Mouse (Mus musculus) limb, embryonic 15.5 days (tissue): ENCODE measurements around the gene Atp6v0e2. TPM values are rescaled to one million over a fixed set of nuclear protein-coding genes. Genes with fewer than 3 reads are reported as not detected.

Experiments used
- ATAC-seq: fragments of 200-750 bp; cut with Nextera tagmentation; 2 replicates; pipeline ENCODE4 v1.8.0; 2017; ENCODE audit warnings: low read depth, moderate TSS enrichment; ENCODE audit not compliant: insufficient number of reproducible peaks, low FRiP score, low TSS enrichment
- H3K27ac ChIP-seq: fragments of 300-500 bp; sonication (generic); 2 replicates; pipeline ENCODE4 v1.5.1; 2015; ENCODE audit warnings: moderate library complexity, mild to moderate bottlenecking, inconsistent platforms
- H3K27me3 ChIP-seq: fragments of 300-500 bp; sonication (generic); 2 replicates; pipeline ENCODE4 v1.6.1; 2015; ENCODE audit warnings: inconsistent platforms
- H3K36me3 ChIP-seq: fragments of 300-500 bp; sonication (generic); 2 replicates; pipeline ENCODE4 v1.6.1; 2015; ENCODE audit warnings: inconsistent platforms
- H3K4me1 ChIP-seq: fragments of 300-500 bp; sonication (generic); 2 replicates; pipeline ENCODE4 v1.6.1; 2015; ENCODE audit warnings: inconsistent platforms
- H3K4me2 ChIP-seq: fragments of 300-500 bp; sonication (generic); 2 replicates; pipeline ENCODE4 v1.6.1; 2015; ENCODE audit warnings: mild to moderate bottlenecking, inconsistent platforms
- H3K4me3 ChIP-seq: fragments of 300-500 bp; sonication (generic); 2 replicates; pipeline ENCODE4 v1.5.1; 2015; ENCODE audit warnings: mild to moderate bottlenecking, inconsistent platforms
- H3K9ac ChIP-seq: fragments of 300-500 bp; sonication (generic); 2 replicates; pipeline ENCODE4 v1.6.1; 2015; ENCODE audit warnings: inconsistent platforms
- H3K9me3 ChIP-seq: fragments of 300-500 bp; sonication (generic); 2 replicates; pipeline ENCODE4 v1.6.1; 2016; ENCODE audit warnings: inconsistent platforms
- WGBS: fragments of 180-500 bp; shearing (Covaris S2); methylation state at CpG from one replicate; pipeline ENCODE4 v1.1.7; 2015; 5-methylcytosine and 5-hydroxymethylcytosine counted together
- polyA plus RNA-seq: library from polyadenylated mRNA; unstranded; fragments of >200 nt; fragmentation: Nextera tagmentation; extraction: Ambion mirVana; gene quantifications from 2 replicates; pipeline ENCODE4 v1.2.1, GENCODE M21; 2015

Atp6v0e2 gene
- polyA plus RNA-seq, 1 experiment from 2014 or later: 13.7 TPM

- H3K4me2 ChIP-seq: no peak overlapping the region
- no peaks in the 10 kb centered on the region for H3K9me3 ChIP-seq
- no peak for ATAC-seq
- H3K4me1 ChIP-seq: peaks cover 21% of the 10 kb centered on the region
- no peak overlapping the region for H3K27ac ChIP-seq
- H3K36me3 ChIP-seq: no peaks in the 10 kb centered on the region
- WGBS: 60% methylated on average over 3 of the region's 3 CpGs
- H3K4me3 ChIP-seq: no peak overlapping the region
- H3K27me3 ChIP-seq: no peaks in the 10 kb centered on the region
- H3K9ac ChIP-seq: no peak overlapping the region
These were observed 5.2 kb downstream of the Atp6v0e2 start for GRCm38 (mm10) chr6:48542631-48543030.

DNA sequence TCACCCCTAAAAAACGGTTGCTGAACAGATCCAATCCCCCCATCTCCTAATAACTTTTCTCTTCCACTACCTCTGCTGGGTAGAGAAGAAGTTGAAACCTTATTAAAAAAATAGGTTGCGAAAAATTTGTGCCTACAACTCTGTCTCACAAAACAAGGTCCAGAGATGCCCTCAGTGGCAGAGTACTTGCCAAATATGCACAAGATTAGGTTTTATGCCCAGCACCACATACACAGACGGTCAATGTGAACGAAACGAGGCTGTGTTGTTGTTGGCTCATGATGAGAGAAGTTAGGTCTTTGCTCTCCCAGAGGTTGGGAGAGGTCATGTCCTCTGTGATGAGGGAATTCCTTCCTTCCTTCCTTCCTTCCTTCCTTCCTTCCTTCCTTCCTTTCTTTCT, 7.8 kb downstream of the Atp6v0e2 start:
- H3K9me3 ChIP-seq: no peaks in the 10 kb centered on the region
- peaks cover 18% of the 10 kb centered on the region for H3K4me1 ChIP-seq
- H3K4me2 ChIP-seq: no peak overlapping the region
- no peaks in the 10 kb centered on the region for H3K27me3 ChIP-seq
- H3K9ac ChIP-seq: no peak overlapping the region
- H3K36me3 ChIP-seq: no peaks in the 10 kb centered on the region
- WGBS: 67% methylated on average over 5 of the region's 5 CpGs
- H3K27ac ChIP-seq: no peak overlapping the region
- no peak for ATAC-seq
- no peak overlapping the region for H3K4me3 ChIP-seq

DNA sequence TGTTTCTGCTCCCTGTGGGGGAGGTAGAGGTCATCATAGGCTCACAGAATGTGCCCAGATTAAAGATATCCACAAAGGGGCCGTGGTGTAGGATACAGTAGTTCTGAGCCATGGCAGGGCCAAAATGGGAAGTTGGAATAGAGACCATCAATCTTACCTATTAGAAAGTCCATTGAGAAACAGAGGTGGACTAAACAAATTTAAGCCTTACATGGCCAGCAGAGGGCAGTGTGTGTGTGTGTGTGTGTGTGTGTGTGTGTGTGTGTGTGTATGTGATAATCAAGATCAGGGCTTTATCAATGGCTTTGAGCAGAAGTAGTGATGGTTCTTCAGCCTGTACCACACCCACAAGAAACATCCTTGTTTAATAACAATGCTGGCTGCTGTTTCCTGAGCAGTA, 8.9 kb downstream of the Atp6v0e2 start:
- no peak overlapping the region for H3K4me2 ChIP-seq
- H3K9me3 ChIP-seq: no peaks in the 10 kb centered on the region
- peaks cover 15% of the 10 kb centered on the region for H3K4me1 ChIP-seq
- H3K27ac ChIP-seq: no peak overlapping the region
- no peaks in the 10 kb centered on the region for H3K27me3 ChIP-seq
- 63% methylated on average over 1 of the region's 1 CpGs for WGBS
- no peak overlapping the region for H3K9ac ChIP-seq
- H3K36me3 ChIP-seq: no peaks in the 10 kb centered on the region
- H3K4me3 ChIP-seq: no peak overlapping the region
- ATAC-seq: no peak

GRCm38 (mm10) chr6:48546858-48547257, 9.4 kb downstream of the Atp6v0e2 start:
- ATAC-seq: no peak
- Histone ChIP-seq H3K4me1 (peaks cover 9% of the 10 kb centered on the region), H3K9ac (no peak overlapping the region), H3K9me3 (no peaks in the 10 kb centered on the region), H3K27ac (no peak overlapping the region), H3K4me3 (no peak overlapping the region), H3K27me3 (no peaks in the 10 kb centered on the region), H3K4me2 (no peak overlapping the region), H3K36me3 (no peaks in the 10 kb centered on the region)
- 41% methylated on average over 4 of the region's 4 CpGs for WGBS

DNA sequence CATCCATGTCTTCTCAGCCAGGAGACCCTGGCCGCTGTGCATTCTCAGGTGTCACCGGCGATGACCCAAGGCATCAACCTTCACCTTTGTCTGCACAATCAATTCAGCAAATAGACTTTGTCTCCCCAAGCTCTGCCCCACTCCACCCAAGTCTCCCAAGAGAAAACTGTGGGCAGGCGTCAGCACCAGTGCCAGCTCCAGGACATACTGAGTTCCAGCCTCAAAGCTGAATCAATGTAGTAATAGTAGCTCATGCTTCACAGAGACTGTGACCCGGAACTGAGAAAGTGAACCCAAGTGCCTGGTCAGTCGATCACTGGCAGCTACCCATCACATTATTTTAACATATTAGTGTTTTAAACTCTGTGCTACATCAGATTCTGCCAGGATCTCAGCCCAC, 10.9 kb downstream of the Atp6v0e2 start:
- ATAC-seq: no peak
- Histone ChIP-seq H3K4me3 (no peak overlapping the region), H3K4me2 (no peak overlapping the region), H3K27me3 (no peaks in the 10 kb centered on the region), H3K36me3 (no peaks in the 10 kb centered on the region), H3K9me3 (no peaks in the 10 kb centered on the region), H3K4me1 (peaks cover 4% of the 10 kb centered on the region; the same call in 1 of the 2 replicates), H3K9ac (no peak overlapping the region), H3K27ac (no peak overlapping the region)
- 87% methylated on average over 6 of the region's 6 CpGs for WGBS

- Histone ChIP-seq H3K27ac (no peak overlapping the region), H3K27me3 (no peaks in the 10 kb centered on the region), H3K4me2 (no peak overlapping the region), H3K4me3 (no peak overlapping the region), H3K36me3 (no peaks in the 10 kb centered on the region; the same call in 1 of the 2 replicates), H3K4me1 (peaks cover 15% of the 10 kb centered on the region), H3K9me3 (no peaks in the 10 kb centered on the region), H3K9ac (no peak overlapping the region)
- 51% methylated on average over 4 of the region's 4 CpGs for WGBS
- ATAC-seq: no peak
These were observed 15.5 kb downstream of the Atp6v0e2 start for GRCm38 (mm10) chr6:48552918-48553317.

DNA sequence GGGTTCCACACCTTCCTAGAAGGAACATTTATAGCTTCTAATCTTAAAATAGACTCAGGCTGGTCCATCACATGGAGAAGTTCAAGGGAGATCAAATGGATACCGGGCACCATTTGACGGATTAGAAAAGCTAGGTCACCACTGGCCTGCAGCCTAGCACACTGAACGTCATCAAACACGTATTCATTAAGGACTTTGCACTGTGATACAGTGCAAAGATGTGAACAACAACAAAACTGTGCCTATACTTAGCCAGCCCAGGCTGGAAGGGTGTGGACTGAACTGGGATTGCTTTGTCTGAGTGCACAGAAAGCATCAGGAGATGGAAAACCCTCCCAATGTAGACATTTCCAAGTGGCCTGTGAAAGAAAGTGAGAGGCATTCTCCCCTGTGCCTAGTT, 16.4 kb downstream of the Atp6v0e2 start:
- Histone ChIP-seq H3K9me3 (no peaks in the 10 kb centered on the region), H3K27ac (peak overlapping the region; percentile 95), H3K9ac (peak overlapping the region; percentile 51), H3K4me1 (peaks cover 15% of the 10 kb centered on the region), H3K4me2 (peak overlapping the region; percentile 50), H3K36me3 (no peaks in the 10 kb centered on the region; the same call in 1 of the 2 replicates), H3K27me3 (no peaks in the 10 kb centered on the region), H3K4me3 (peak overlapping the region; percentile 58)
- no peak for ATAC-seq
- 88% methylated on average over 4 of the region's 4 CpGs for WGBS

DNA sequence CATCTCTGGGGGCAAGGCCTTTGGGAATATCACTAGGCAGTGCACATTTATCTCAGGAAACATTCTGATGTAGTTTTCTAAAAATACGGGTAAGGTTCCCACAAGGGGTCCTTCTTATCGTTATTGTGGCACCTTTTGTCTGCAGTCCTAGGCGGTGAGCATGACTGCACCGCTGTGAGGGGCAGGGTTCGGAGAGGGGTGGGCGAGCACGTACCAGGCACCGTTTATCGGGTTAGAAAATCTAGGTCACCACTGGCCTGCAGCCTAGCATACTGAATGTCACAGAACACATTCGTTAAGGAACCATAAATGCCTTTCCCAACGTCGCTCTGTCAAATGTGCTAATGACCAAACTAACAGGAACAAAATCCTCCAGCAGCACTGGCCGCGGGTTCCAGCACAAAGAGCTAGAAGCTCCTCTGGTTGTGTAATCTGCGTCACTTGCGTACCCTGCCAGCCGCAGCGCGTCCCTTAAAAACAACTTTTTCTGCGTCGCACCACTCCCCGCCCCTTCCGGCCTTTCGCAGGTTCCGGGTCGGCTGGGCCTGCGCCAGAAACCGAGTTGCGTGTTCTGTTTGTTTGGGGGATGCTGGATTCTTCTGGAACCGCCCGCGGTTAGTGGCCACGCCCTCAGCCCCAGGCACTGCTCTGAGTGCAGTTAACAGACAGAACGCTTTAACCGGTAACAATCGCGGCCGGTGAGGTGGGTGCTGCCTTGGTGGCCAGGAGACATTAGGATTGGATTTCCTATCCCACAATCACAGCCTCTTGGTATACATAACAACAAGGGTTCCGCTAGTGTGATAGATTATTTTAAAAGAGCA, 17.1 kb downstream of the Atp6v0e2 start, which contains the start of gene Lrrc61:
TSS of gene Lrrc61 (plus strand) at position 517 of the 824 bp plus-strand sequence.
- H3K9ac ChIP-seq: peak within 1 kb of the TSS; percentile 51
- ATAC-seq: peak; percentile 85
- H3K4me1 ChIP-seq: peaks cover 15% of the 10 kb centered on the region
- no peaks in the 10 kb centered on the region for H3K9me3 ChIP-seq
- peak within 1 kb of the TSS; percentile 58 for H3K4me3 ChIP-seq
- peak within 1 kb of the TSS; percentile 95 for H3K27ac ChIP-seq
- WGBS: under 1% methylated on average over 39 of the region's 39 CpGs
- no peaks in the 10 kb centered on the region for H3K27me3 ChIP-seq
- H3K4me2 ChIP-seq: peak within 1 kb of the TSS; percentile 50
- H3K36me3 ChIP-seq: no peaks in the 10 kb centered on the region; the same call in 1 of the 2 replicates

- H3K27ac ChIP-seq: peak overlapping the region; percentile 95
- H3K4me3 ChIP-seq: peak overlapping the region; percentile 58
- H3K36me3 ChIP-seq: peaks cover 1% of the 10 kb centered on the region; the same call in 1 of the 2 replicates
- H3K4me1 ChIP-seq: peaks cover 15% of the 10 kb centered on the region
- 25% methylated on average over 14 of the region's 14 CpGs for WGBS
- peak; percentile 83 for ATAC-seq
- peak overlapping the region; percentile 50 for H3K4me2 ChIP-seq
- H3K27me3 ChIP-seq: no peaks in the 10 kb centered on the region
- H3K9ac ChIP-seq: peak overlapping the region; percentile 51
- H3K9me3 ChIP-seq: no peaks in the 10 kb centered on the region
These were observed 17.9 kb downstream of the Atp6v0e2 start for GRCm38 (mm10) chr6:48555104-48555890.

DNA sequence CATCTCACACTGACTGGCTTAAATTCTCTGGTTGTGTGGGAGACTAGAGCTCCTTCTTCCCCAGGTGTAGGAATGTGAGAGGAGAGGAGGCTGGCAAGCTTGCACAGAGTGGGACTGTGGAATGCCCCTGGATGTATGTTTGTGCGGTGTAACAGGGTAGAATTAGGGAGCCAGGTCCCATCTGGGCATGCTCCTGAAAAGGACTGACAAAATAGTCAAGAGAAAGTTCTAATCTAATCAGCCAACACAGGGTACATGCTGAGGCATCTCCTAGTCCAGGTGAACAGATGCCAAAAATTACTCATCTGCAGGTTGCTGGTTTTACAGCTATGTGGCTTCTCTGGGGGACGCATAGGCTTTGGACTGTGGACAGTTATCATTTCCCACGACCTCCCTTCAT, 18.5 kb downstream of the Atp6v0e2 start:
- ATAC-seq: no peak
- no peak overlapping the region for H3K4me2 ChIP-seq
- H3K27ac ChIP-seq: peak overlapping the region; percentile 95; the same call in 1 of the 2 replicates
- H3K4me1 ChIP-seq: peaks cover 15% of the 10 kb centered on the region
- no peaks in the 10 kb centered on the region for H3K27me3 ChIP-seq
- no peak overlapping the region for H3K9ac ChIP-seq
- H3K9me3 ChIP-seq: no peaks in the 10 kb centered on the region
- peaks cover 3% of the 10 kb centered on the region; the same call in 1 of the 2 replicates for H3K36me3 ChIP-seq
- 69% methylated on average over 3 of the region's 3 CpGs for WGBS
- H3K4me3 ChIP-seq: 0 out of 2 replicates have a peak overlapping the region, but pooled peaks have one; percentile 58

GRCm38 (mm10) chr6:48565693-48566310, 28.4 kb downstream of the Atp6v0e2 start:
- Histone ChIP-seq H3K4me2 (no peak overlapping the region), H3K36me3 (peaks cover 11% of the 10 kb centered on the region), H3K27me3 (no peaks in the 10 kb centered on the region), H3K27ac (no peak overlapping the region), H3K4me3 (no peak overlapping the region), H3K9ac (no peak overlapping the region), H3K4me1 (peaks cover 19% of the 10 kb centered on the region), H3K9me3 (no peaks in the 10 kb centered on the region)
- ATAC-seq: no peak
- 75% methylated on average over 4 of the region's 4 CpGs for WGBS
